Mouse (Mus musculus) CD4-positive, CD25-positive, alpha-beta regulatory T cell, adult 4 months (primary cell): ENCODE data around the gene Pglyrp4. TPM values are rescaled to one million over a fixed set of nuclear protein-coding genes. Genes with fewer than 3 reads are reported as not detected.
A peak's percentile ranks its signal among the peaks of the same experiment; 100 is the strongest.
"Not testable (repeated sequence)": the region's sequence is repeated elsewhere in the genome, so short reads cannot be mapped to it uniquely, and the experiment has no call there.

Source experiments
- ATAC-seq: one replicate; pipeline ENCODE4 v1.8.0; 2017
- polyA plus RNA-seq, 2 experiments: library from polyadenylated mRNA; unstranded; fragments of 100-300 nt; shearing (Covaris generic); gene quantifications; one replicate each; pipeline ENCODE4 v1.2.1; 2017

Pglyrp4 gene
- not detected for polyA plus RNA-seq

GRCm38 (mm10) chr3:90726606-90727005 lies at the start of gene Pglyrp4:
Pglyrp4 (plus strand) TSS chr3:90726906.
- ATAC-seq, result no peak

- ATAC-seq, result no peak
Observed at GRCm38 (mm10) chr3:90678656-90679055, 48.0 kb upstream of the Pglyrp4 start.

- ATAC-seq, result no peak
Observed at GRCm38 (mm10) chr3:90683929-90684328, 42.8 kb upstream of the Pglyrp4 start.

- no peak for ATAC-seq
Observed at GRCm38 (mm10) chr3:90686835-90687234, 39.9 kb upstream of the Pglyrp4 start.

GRCm38 (mm10) chr3:90693496-90693895 lies 33.2 kb upstream of the Pglyrp4 start:
- no peak for ATAC-seq

- no peak for ATAC-seq
Observed at GRCm38 (mm10) chr3:90695613-90696012, 31.1 kb upstream of the Pglyrp4 start, which contains the start of gene S100a9. S100a9 (minus strand) TSS chr3:90695721.

GRCm38 (mm10) chr3:90702244-90702643 lies 24.5 kb upstream of the Pglyrp4 start:
- no peak for ATAC-seq

- peak; percentile 43 for ATAC-seq
Observed at GRCm38 (mm10) chr3:90708523-90709202, 18.0 kb upstream of the Pglyrp4 start.

GRCm38 (mm10) chr3:90709591-90710460 lies 16.9 kb upstream of the Pglyrp4 start:
- peak; percentile 80 for ATAC-seq

GRCm38 (mm10) chr3:90749658-90750057 lies 23.0 kb downstream of the Pglyrp4 start:
- ATAC-seq, result no peak

- ATAC-seq, result not testable (repeated sequence)
Observed at GRCm38 (mm10) chr3:90777776-90778175, 51.1 kb downstream of the Pglyrp4 start, which contains the start of gene Gm5849. Gm5849 (minus strand) TSS chr3:90777876.

Other genes with a start within 250 kb of the Pglyrp4 start
- gene Snapin, start 235.9 kb upstream of the Pglyrp4 start, polyA plus RNA-seq, result 10 to 100 TPM; 60.4 to 65.0 TPM
- gene Chtop, start 217.4 kb upstream of the Pglyrp4 start, polyA plus RNA-seq, result 10 to 100 TPM; 50.3 to 57.9 TPM
- 1 to 10 TPM; 3.3 to 4.9 TPM for gene S100a1, start 212.5 kb upstream of the Pglyrp4 start, polyA plus RNA-seq
- gene S100a13, start 212.5 kb upstream of the Pglyrp4 start, polyA plus RNA-seq, result 100 to 1,000 TPM; 157 to 222 TPM
- not detected for gene S100a14, start 200.1 kb upstream of the Pglyrp4 start, polyA plus RNA-seq
- not detected for gene S100a16, start 189.7 kb upstream of the Pglyrp4 start, polyA plus RNA-seq
- 1 to 10 TPM; 2.1 to 2.5 TPM for gene S100a3, start 166.3 kb upstream of the Pglyrp4 start, polyA plus RNA-seq
- not detected for gene S100a2, start 136.7 kb upstream of the Pglyrp4 start, polyA plus RNA-seq
- gene Gm42674, start 125.0 kb upstream of the Pglyrp4 start, polyA plus RNA-seq, result not detected
- 100 to 1,000 TPM in 1 of 2 experiments, 10 to 100 TPM in 1; 74.9 to 104 TPM for gene S100a4, start 123.1 kb upstream of the Pglyrp4 start, polyA plus RNA-seq
- gene S100a5, start 118.4 kb upstream of the Pglyrp4 start, polyA plus RNA-seq, result not detected
- 100 to 1,000 TPM; 291 to 360 TPM for gene S100a6, start 114.0 kb upstream of the Pglyrp4 start, polyA plus RNA-seq
- gene S100a7a, start 72.9 kb upstream of the Pglyrp4 start, polyA plus RNA-seq, result not detected
- not detected for gene S100a8, start 57.9 kb upstream of the Pglyrp4 start, polyA plus RNA-seq
- not detected for gene S100a9, start 31.2 kb upstream of the Pglyrp4 start, polyA plus RNA-seq
- gene Gm5849, start 51.0 kb downstream of the Pglyrp4 start, polyA plus RNA-seq, result not detected